Mouse (Mus musculus): ENCODE results near the gene Grid2ip.

- TF ChIP-seq CTCF (IDR thresholded peaks at IDR 0.05; ENCODE audit: insufficient read depth, low read length) (no peak), POLR2A (IDR thresholded peaks at IDR 0.05; ENCODE audit: borderline replicate concordance, extremely low read depth, low read depth, low read length) (no peak)
Measured at GRCm38 (mm10) chr5:143356017-143356416, 1.1 kb upstream of the Grid2ip start.
